Mouse (Mus musculus): ENCODE measurements around the gene Il16. TPM values are rescaled to one million over a fixed set of nuclear protein-coding genes. Genes with fewer than 3 reads are reported as not detected.

Gene Il16
- polyA plus RNA-seq, 1 experiment: 15.7 TPM

DNA sequence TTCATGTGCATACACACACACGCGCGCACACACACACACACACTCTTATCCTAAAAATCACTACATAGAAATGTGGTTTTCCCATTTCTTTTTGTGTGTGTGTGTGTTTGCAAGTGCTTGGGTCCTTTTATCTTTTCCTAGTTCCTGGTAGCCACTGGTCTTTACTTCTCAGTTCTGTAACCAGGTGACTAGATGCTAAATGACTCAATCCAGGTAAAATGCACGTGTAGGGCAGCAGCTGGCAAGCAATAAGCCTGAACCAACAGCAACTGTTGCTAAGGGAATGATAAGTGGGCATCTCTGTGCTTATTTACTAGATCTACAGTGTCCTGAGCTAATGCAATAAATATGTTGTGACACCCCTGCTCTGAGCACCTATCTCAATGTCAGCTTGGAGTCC, 118.2 kb downstream of the Il16 start:
- no peak for DNase-seq
- TF ChIP-seq POLR2A (IDR thresholded peaks at IDR 0.05; ENCODE audit: borderline replicate concordance, extremely low read depth, low read depth, low read length): no peak
- 82% methylated on average over 4 of the region's 4 CpGs for WGBS
- H3K4me3 ChIP-seq (replicated peaks; ENCODE audit: extremely low read depth, low read depth, low read length): no peak overlapping the region
- H3K4me1 ChIP-seq (ENCODE audit: control insufficient read depth, insufficient read depth, low read length): peaks cover 2% of the 10 kb centered on the region; the same call in 1 of the 2 replicates

DNA sequence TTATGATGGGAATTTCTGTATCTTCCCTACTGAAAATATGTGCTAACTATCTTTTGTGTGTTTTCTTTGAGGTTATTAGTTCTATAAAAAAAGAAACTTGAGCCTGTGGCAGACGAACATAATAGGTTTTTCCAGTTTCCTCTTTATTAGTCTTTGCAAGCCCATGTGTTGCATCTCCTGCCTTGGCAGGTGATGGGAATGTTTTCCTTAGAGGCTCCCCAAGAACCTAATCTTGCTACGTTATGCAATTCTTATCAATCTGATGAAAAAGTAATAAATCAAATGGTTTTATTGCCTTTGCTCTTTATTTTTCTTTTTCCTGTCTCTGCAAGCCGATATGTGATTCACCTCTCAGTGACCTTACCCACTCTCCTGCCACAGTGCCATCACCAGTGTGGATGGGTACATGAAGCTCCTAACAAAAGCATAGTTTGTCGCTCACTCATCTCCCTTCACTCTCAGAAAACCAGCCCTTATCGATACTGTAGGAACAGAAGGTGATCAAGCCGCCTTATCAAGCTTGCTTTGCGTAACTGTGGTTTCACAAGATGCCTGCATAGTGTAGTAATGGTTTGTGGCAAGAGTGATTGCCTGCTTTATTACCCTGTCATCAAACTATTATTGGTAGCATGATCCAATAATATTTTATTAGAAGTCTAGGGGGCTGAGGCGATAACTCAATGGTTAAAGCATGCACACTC, 118.8 kb downstream of the Il16 start:
- 75% methylated on average over 8 of the region's 8 CpGs for WGBS
- TF ChIP-seq POLR2A (IDR thresholded peaks at IDR 0.05; ENCODE audit: borderline replicate concordance, extremely low read depth, low read depth, low read length) (no peak), CTCF (IDR thresholded peaks at IDR 0.05; ENCODE audit: insufficient read depth, low read length) (no peak)
- no peak overlapping the region for H3K4me3 ChIP-seq (replicated peaks; ENCODE audit: extremely low read depth, low read depth, low read length)
- DNase-seq: no peak
- H3K4me1 ChIP-seq (ENCODE audit: control insufficient read depth, insufficient read depth, low read length): peaks cover 2% of the 10 kb centered on the region; the same call in 1 of the 2 replicates

DNA sequence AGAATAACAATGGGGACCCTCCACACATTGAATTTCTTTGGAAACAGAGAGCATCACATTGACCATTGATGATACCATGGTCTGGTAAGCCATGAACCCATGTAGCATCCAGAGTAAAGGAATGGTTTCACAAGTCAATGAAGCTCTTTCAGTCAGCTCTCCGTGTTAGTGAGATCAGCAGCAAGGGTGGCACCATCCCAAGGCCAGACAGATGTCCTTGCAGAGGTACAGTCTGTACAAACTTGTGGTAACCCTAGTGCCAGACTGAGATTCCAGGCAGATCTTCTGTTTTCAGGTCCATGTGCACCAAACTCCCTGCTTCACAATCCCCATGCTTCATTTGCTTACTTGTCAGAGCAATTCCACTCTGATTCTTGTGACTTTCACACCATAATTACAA, 121.5 kb downstream of the Il16 start:
- 84% methylated on average over 1 of the region's 1 CpGs for WGBS
- no peak for TF ChIP-seq CTCF (IDR thresholded peaks at IDR 0.05; ENCODE audit: insufficient read depth, low read length)
- TF ChIP-seq POLR2A (IDR thresholded peaks at IDR 0.05; ENCODE audit: borderline replicate concordance, extremely low read depth, low read depth, low read length): no peak

DNA sequence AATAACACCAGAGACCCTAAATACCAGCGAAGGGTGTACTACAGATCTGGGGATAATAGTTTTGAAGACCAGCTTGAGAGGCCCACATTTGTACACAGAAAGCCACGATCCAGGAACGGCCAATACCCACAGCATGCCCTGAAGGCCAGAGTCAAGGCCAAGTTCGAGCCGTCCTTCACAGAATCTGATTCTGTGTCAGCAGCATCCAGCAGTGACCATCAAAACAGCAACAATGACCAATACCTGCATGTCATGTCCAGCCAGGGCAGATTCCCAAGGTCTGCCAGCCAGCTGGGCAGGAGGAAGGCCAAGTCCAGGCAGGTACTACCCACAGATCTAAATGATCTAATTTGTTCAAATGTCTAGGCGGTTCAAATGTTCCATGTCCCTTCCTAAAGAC, 122.9 kb downstream of the Il16 start:
- no peaks in the 10 kb centered on the region for H3K4me1 ChIP-seq (ENCODE audit: control insufficient read depth, insufficient read depth, low read length)
- TF ChIP-seq POLR2A (IDR thresholded peaks at IDR 0.05; ENCODE audit: borderline replicate concordance, extremely low read depth, low read depth, low read length) (no peak), CTCF (IDR thresholded peaks at IDR 0.05; ENCODE audit: insufficient read depth, low read length) (no peak)
- DNase-seq: no peak
- WGBS: 87% methylated on average over 6 of the region's 6 CpGs
- H3K4me3 ChIP-seq (replicated peaks; ENCODE audit: extremely low read depth, low read depth, low read length): no peak overlapping the region

More for the DNA sequence above, 121.5 kb downstream of the Il16 start:
- Histone ChIP-seq H3K4me1 (ENCODE audit: control insufficient read depth, insufficient read depth, low read length) (no peaks in the 10 kb centered on the region), H3K4me3 (replicated peaks; ENCODE audit: extremely low read depth, low read depth, low read length) (no peak overlapping the region)
- no peak for DNase-seq

DNA sequence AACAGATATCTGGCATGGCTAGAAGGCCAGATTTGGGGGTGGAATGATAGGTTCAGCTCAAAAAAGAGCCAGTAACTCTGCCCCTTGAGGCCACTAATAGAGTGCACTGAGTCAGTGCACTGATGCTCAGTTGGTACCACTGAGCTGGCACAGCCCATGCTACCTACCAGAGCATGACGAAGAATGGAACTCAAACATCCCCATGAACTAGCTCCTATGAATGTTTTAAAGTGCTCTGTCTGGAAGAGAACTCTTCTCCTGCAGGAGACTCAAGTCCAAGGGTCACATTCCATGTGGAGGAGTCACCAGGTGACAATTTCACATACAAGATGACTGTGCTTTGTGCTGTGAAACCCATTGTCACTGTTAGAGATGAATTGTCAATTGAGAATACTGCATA, 126.8 kb downstream of the Il16 start:
- no peak for TF ChIP-seq POLR2A (IDR thresholded peaks at IDR 0.05; ENCODE audit: borderline replicate concordance, extremely low read depth, low read depth, low read length)
- no peak for TF ChIP-seq CTCF (IDR thresholded peaks at IDR 0.05; ENCODE audit: insufficient read depth, low read length)
- 92% methylated on average over 1 of the region's 1 CpGs for WGBS
- no peak for DNase-seq
- Histone ChIP-seq H3K4me1 (ENCODE audit: control insufficient read depth, insufficient read depth, low read length) (no peaks in the 10 kb centered on the region; the same call in 1 of the 2 replicates), H3K4me3 (replicated peaks; ENCODE audit: extremely low read depth, low read depth, low read length) (no peak overlapping the region)

DNA sequence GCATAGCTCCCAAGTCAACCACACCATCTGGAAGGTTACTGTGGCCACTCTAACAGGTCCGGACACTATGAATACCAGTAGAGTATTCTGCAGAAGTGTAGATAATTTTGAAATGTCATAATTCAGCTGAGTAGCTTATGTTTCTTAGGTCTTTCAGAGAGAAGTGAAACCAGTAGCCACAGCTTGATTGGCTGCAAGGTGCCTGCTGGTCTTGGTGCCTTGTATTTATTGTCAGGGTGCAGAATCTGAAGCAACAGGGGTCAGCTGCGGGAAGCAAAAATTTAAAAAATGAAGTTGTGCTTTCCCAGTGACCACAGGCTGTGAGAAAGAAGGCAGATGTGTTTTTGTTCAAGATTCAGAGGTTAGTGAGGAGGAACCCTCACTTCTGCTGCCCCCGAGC, 129.3 kb downstream of the Il16 start:
- Histone ChIP-seq H3K4me1 (ENCODE audit: control insufficient read depth, insufficient read depth, low read length) (no peaks in the 10 kb centered on the region; the same call in 1 of the 2 replicates), H3K4me3 (replicated peaks; ENCODE audit: extremely low read depth, low read depth, low read length) (no peak overlapping the region)
- WGBS: 75% methylated on average over 3 of the region's 3 CpGs
- DNase-seq: no peak
- TF ChIP-seq POLR2A (IDR thresholded peaks at IDR 0.05; ENCODE audit: borderline replicate concordance, extremely low read depth, low read depth, low read length) (no peak), CTCF (IDR thresholded peaks at IDR 0.05; ENCODE audit: insufficient read depth, low read length) (no peak)

DNA sequence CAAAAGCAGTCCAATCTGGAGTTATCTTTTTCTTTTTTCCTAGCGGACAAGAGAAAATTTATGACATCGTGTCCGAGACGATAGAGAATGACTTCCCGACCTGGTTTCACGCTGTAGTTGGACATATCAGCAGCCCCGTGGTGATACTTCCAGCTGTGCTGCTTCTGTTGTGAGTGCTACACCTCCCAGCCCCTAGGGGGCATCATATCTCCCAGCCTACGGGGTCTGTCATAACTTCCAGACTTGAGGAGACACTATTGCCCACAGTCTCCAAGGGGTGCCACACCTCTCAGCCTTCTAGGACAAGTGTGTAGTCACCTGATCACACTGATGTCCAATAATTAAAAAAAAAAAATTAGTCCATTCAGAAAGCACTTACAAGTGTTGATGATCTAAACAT, 129.7 kb downstream of the Il16 start:
- H3K4me1 ChIP-seq (ENCODE audit: control insufficient read depth, insufficient read depth, low read length): no peaks in the 10 kb centered on the region; the same call in 1 of the 2 replicates
- TF ChIP-seq POLR2A (IDR thresholded peaks at IDR 0.05; ENCODE audit: borderline replicate concordance, extremely low read depth, low read depth, low read length): no peak
- TF ChIP-seq CTCF (IDR thresholded peaks at IDR 0.05; ENCODE audit: insufficient read depth, low read length): 0 out of 2 replicates have a peak, but pooled peaks have one; percentile 19
- WGBS: 76% methylated on average over 8 of the region's 8 CpGs
- H3K4me3 ChIP-seq (replicated peaks; ENCODE audit: extremely low read depth, low read depth, low read length): no peak overlapping the region
- DNase-seq: no peak

DNA sequence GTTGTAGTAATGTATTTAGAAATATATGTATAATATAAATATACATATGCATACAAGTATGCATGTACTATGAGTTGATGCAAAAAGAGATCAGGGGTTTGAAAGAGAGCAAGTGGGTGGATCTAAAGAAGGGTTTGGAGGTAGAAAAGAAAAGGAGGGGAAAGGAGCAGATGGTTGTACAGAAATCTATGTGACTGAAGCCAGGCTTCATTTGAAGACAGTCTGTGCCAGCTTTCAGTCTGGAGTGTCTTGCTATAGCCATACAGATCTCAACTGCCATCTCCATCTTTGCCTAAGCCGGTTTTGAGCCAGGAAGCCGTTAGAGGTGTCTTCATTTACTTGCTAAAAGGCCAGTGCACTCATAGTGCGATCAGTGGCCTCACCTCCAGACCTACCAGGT, 130.3 kb downstream of the Il16 start:
- H3K4me1 ChIP-seq (ENCODE audit: control insufficient read depth, insufficient read depth, low read length): no peaks in the 10 kb centered on the region; the same call in 1 of the 2 replicates
- 95% methylated on average over 3 of the region's 3 CpGs for WGBS
- no peak overlapping the region for H3K4me3 ChIP-seq (replicated peaks; ENCODE audit: extremely low read depth, low read depth, low read length)
- no peak for TF ChIP-seq CTCF (IDR thresholded peaks at IDR 0.05; ENCODE audit: insufficient read depth, low read length)
- no peak for TF ChIP-seq POLR2A (IDR thresholded peaks at IDR 0.05; ENCODE audit: borderline replicate concordance, extremely low read depth, low read depth, low read length)
- DNase-seq: no peak

DNA sequence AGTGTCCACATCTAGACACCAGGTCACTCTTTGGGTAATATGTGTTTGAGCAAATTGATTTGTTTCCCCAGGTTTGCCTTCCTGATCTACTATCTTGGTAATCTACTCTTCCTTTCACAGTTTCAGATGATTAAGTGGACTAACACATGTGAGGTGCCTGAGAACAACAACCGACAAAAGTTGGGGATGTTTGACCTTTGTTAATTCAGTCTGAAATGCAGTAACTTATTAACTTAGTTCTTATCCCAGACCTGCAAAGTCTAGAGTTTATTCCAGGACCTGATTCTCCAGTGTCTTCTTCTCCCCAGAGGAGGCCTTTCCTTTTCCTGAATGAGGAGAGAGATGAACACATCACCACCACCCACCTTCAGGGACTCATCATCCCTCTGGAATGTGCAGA, 133.6 kb downstream of the Il16 start:
- no peaks in the 10 kb centered on the region for H3K4me1 ChIP-seq (ENCODE audit: control insufficient read depth, insufficient read depth, low read length)
- 55% methylated on average over 1 of the region's 1 CpGs for WGBS
- no peak for DNase-seq
- H3K4me3 ChIP-seq (replicated peaks; ENCODE audit: extremely low read depth, low read depth, low read length): no peak overlapping the region
- TF ChIP-seq CTCF (IDR thresholded peaks at IDR 0.05; ENCODE audit: insufficient read depth, low read length): no peak

DNA sequence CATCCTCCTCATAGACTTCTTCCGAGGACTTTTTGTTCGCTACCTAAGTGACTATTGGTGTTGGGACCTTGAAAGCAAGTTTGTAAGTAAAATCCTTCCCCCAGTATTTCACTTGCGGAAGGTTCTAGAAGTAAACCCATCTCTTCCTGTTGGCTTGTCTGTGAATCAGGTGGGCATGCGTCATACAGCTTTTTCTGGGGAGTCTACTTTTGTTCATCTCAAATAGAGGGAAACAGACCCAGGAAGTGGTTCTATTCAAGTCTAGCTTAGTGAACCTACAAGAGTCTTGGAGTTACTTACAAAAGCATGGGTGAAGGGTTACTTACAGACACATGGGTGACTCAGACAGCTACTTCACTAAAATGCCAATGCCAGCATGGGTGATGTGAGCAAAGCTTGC, 135.6 kb downstream of the Il16 start:
- TF ChIP-seq CTCF (IDR thresholded peaks at IDR 0.05; ENCODE audit: insufficient read depth, low read length) (no peak), POLR2A (IDR thresholded peaks at IDR 0.05; ENCODE audit: borderline replicate concordance, extremely low read depth, low read depth, low read length) (no peak)
- no peak for DNase-seq
- Histone ChIP-seq H3K4me3 (replicated peaks; ENCODE audit: extremely low read depth, low read depth, low read length) (no peak overlapping the region), H3K4me1 (ENCODE audit: control insufficient read depth, insufficient read depth, low read length) (no peaks in the 10 kb centered on the region)
- WGBS: 93% methylated on average over 4 of the region's 4 CpGs

Measured in lung, adult 2 months (tissue).